Comparison of ENCODE assay signal across 8 mouse cellular contexts in the genomic region with DNA sequence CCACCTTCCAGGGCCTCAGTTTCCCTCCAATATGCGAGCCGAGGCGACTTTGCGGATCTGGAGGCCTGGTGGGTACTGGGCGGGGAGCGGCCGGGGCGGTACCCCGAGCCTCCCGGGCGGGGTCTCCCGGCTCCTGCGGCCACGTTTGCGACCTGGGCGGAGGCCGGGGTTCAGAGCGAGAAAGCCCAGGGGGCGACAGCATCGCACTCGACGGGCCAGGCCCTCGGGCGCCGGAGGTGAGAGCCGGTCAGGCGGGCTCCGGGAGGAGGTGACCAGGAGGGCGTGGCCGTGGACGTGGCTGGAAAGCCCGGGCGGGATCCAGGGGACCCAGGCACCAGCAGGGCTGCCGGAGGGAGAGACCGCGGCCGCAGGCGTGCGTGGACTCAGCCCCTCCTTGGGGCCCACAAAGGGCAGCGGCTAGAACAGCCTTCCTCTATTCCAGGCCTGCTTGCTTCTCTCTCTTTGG. TPM values are rescaled to one million over a fixed set of nuclear protein-coding genes. Genes with fewer than 3 reads are reported as not detected.
A peak's percentile ranks its signal among the peaks of the same experiment; 100 is the strongest.
DNase-seq lines count a peak whose midpoint lies in the region; ATAC-seq and TF ChIP-seq lines count a peak whose summit lies in the region.

No protein-coding gene starts in this region.

- intact Hi-C loops in left cerebral cortex, adult 2 months (cut with DNase I) = no loop called here
- intact Hi-C loops in left cerebral cortex, postnatal 36 days (cut with DNase I) = no loop called here
- intact Hi-C loops in gastrocnemius, adult 2 months (cut with DNase I) = loop anchor here (5.0 to 10.0 kb wide), 3 partner anchors 194 to 486 kb away; partner anchors contain the start of genes Mei1, Srebf2 and Tob2

- TF ChIP-seq CTCF in left cerebral cortex, adult 2 months (IDR thresholded peaks at IDR 0.05) = no peak
- no peak for TF ChIP-seq CTCF in gastrocnemius, adult 2 months (IDR thresholded peaks at IDR 0.05)

- no peak for DNase-seq in left cerebral cortex, adult 2 months (ENCODE audit: extremely low spot score in 1 of 2, low spot score in 2 of 2)
- DNase-seq in left cerebral cortex, postnatal 36 days (ENCODE audit: low spot score in 2 of 2) = no peak
- DNase-seq in gastrocnemius, adult 2 months = peak; percentile 81
- DNase-seq in hindbrain, embryonic 14.5 days (ENCODE audit: low spot score) = no peak
- peak; percentile 28 for DNase-seq in naive thymus-derived CD4-positive, alpha-beta T cell, adult 2 months (ENCODE audit: low read depth)
- DNase-seq in urinary bladder, adult 2 months (ENCODE audit: low spot score) = peak; percentile 61
- no peak for DNase-seq in right cerebral cortex, postnatal 4 days

- H3K27me3 ChIP-seq in hindbrain, embryonic 14.5 days (ENCODE audit: control insufficient read depth, insufficient read depth, low read length) = peaks cover 18% of the 10 kb centered on the region
- H3K27me3 ChIP-seq in liver, embryonic 12.5 days (replicated peaks) = no peaks in the 10 kb centered on the region

- H3K4me2 ChIP-seq in hindbrain, embryonic 14.5 days (replicated peaks) = peak overlapping the region; percentile 51
- peak overlapping the region; percentile 94 for H3K4me2 ChIP-seq in liver, embryonic 12.5 days

- ATAC-seq in hindbrain, embryonic 14.5 days (ENCODE audit: low FRiP score) = no peak
- peak; percentile 45 for ATAC-seq in liver, embryonic 12.5 days

- no peak overlapping the region for H3K27ac ChIP-seq in left cerebral cortex, adult 2 months
- H3K27ac ChIP-seq in gastrocnemius, adult 2 months = peak overlapping the region; percentile 86
- no peak overlapping the region for H3K27ac ChIP-seq in hindbrain, embryonic 14.5 days
- H3K27ac ChIP-seq in liver, embryonic 12.5 days = peak overlapping the region; percentile 100

- peaks cover 14% of the 10 kb centered on the region for H3K4me1 ChIP-seq in hindbrain, embryonic 14.5 days (replicated peaks; ENCODE audit: control insufficient read depth, insufficient read depth, low read length)
- H3K4me1 ChIP-seq in liver, embryonic 12.5 days = peaks cover 80% of the 10 kb centered on the region

- peak overlapping the region; percentile 50 for H3K9ac ChIP-seq in hindbrain, embryonic 14.5 days
- peak overlapping the region; percentile 96 for H3K9ac ChIP-seq in liver, embryonic 12.5 days

- H3K4me3 ChIP-seq in left cerebral cortex, adult 2 months = peak overlapping the region; percentile 30
- peak overlapping the region; percentile 74 for H3K4me3 ChIP-seq in gastrocnemius, adult 2 months
- peak overlapping the region; percentile 24 for H3K4me3 ChIP-seq in hindbrain, embryonic 14.5 days (replicated peaks; ENCODE audit: low read length)
- peak overlapping the region; percentile 78 for H3K4me3 ChIP-seq in liver, embryonic 12.5 days

- H3K36me3 ChIP-seq in hindbrain, embryonic 14.5 days (replicated peaks; ENCODE audit: control insufficient read depth, insufficient read depth) = no peaks in the 10 kb centered on the region; the same call in 1 of the 2 replicates
- H3K36me3 ChIP-seq in liver, embryonic 12.5 days = peaks cover 38% of the 10 kb centered on the region

- WGBS in hindbrain, embryonic 14.5 days = 5% methylated on average over 39 of the region's 40 CpGs
- WGBS in liver, embryonic 12.5 days (ENCODE audit: insufficient replicate concordance) = 0% methylated on average over 40 of the region's 40 CpGs

- no peaks in the 10 kb centered on the region for H3K9me3 ChIP-seq in hindbrain, embryonic 14.5 days (ENCODE audit: control insufficient read depth, low read length)
- no peaks in the 10 kb centered on the region for H3K9me3 ChIP-seq in liver, embryonic 12.5 days (replicated peaks)

RNA-seq across cellular contexts. Expression of gene Smdt1, which starts 2.3 kb away (rescaled TPM):
- total RNA-seq in left cerebral cortex, adult 2 months (2021) = 100 to 1,000 TPM; 137 to 141 TPM
- total RNA-seq in left cerebral cortex, postnatal 36 days (2021) = 100 to 1,000 TPM; 127 to 144 TPM
- total RNA-seq in gastrocnemius, adult 2 months (2021) = 100 to 1,000 TPM; 134 to 141 TPM
- 349 and 367 TPM in 2 replicates for polyA plus RNA-seq in hindbrain, embryonic 14.5 days (2014; fragmentation: Nextera tagmentation; extraction: Ambion mirVana)
- polyA plus RNA-seq in liver, embryonic 12.5 days (2016; fragmentation: Nextera tagmentation; extraction: Ambion mirVana) = 193 and 196 TPM in 2 replicates
- 180 and 204 TPM in 2 replicates for polyA plus RNA-seq in urinary bladder, adult 2 months (2012; rRNA removed)

RNA-seq across cellular contexts. Expression of gene Pheta2, which starts 2.3 kb away (rescaled TPM):
- total RNA-seq in left cerebral cortex, adult 2 months (2021) = under 1 TPM; 0.25 to 0.42 TPM
- 1 to 10 TPM in 1 of 2 experiments, under 1 TPM in 1; 0.57 to 1.4 TPM for total RNA-seq in left cerebral cortex, postnatal 36 days (2021)
- under 1 TPM; 0.26 to 0.61 TPM for total RNA-seq in gastrocnemius, adult 2 months (2021)
- polyA plus RNA-seq in hindbrain, embryonic 14.5 days (2014; fragmentation: Nextera tagmentation; extraction: Ambion mirVana) = 1.5 and 1.8 TPM in 2 replicates
- 39.1 and 42.8 TPM in 2 replicates for polyA plus RNA-seq in liver, embryonic 12.5 days (2016; fragmentation: Nextera tagmentation; extraction: Ambion mirVana)
- 3.9 and 4.8 TPM in 2 replicates for polyA plus RNA-seq in urinary bladder, adult 2 months (2012; rRNA removed)

RNA-seq across cellular contexts. Expression of gene Naga, which starts 2.3 kb away (rescaled TPM):
- 10 to 100 TPM; 33.5 to 35.2 TPM for total RNA-seq in left cerebral cortex, adult 2 months (2021)
- 10 to 100 TPM; 35.9 to 39.3 TPM for total RNA-seq in left cerebral cortex, postnatal 36 days (2021)
- total RNA-seq in gastrocnemius, adult 2 months (2021) = 10 to 100 TPM; 10.5 to 10.9 TPM
- polyA plus RNA-seq in hindbrain, embryonic 14.5 days (2014; fragmentation: Nextera tagmentation; extraction: Ambion mirVana) = 32.1 and 38.7 TPM in 2 replicates
- 36.5 and 40.8 TPM in 2 replicates for polyA plus RNA-seq in liver, embryonic 12.5 days (2016; fragmentation: Nextera tagmentation; extraction: Ambion mirVana)
- polyA plus RNA-seq in urinary bladder, adult 2 months (2012; rRNA removed) = 84.6 and 87.2 TPM in 2 replicates

RNA-seq across cellular contexts. Expression of gene Ndufa6, which starts 13.1 kb away (rescaled TPM):
- total RNA-seq in left cerebral cortex, adult 2 months (2021) = 100 to 1,000 TPM; 206 to 211 TPM
- total RNA-seq in left cerebral cortex, postnatal 36 days (2021) = 100 to 1,000 TPM; 198 to 199 TPM
- 100 to 1,000 TPM; 464 to 595 TPM for total RNA-seq in gastrocnemius, adult 2 months (2021)
- 383 and 445 TPM in 2 replicates for polyA plus RNA-seq in hindbrain, embryonic 14.5 days (2014; fragmentation: Nextera tagmentation; extraction: Ambion mirVana)
- 368 and 383 TPM in 2 replicates for polyA plus RNA-seq in liver, embryonic 12.5 days (2016; fragmentation: Nextera tagmentation; extraction: Ambion mirVana)
- 429 and 475 TPM in 2 replicates for polyA plus RNA-seq in urinary bladder, adult 2 months (2012; rRNA removed)

RNA-seq across cellular contexts. Expression of gene Cyp2d22, which starts 39.0 kb away (rescaled TPM):
- total RNA-seq in left cerebral cortex, adult 2 months (2021) = 10 to 100 TPM; 30.6 to 37.2 TPM
- total RNA-seq in left cerebral cortex, postnatal 36 days (2021) = 10 to 100 TPM; 27.6 to 32.4 TPM
- total RNA-seq in gastrocnemius, adult 2 months (2021) = 10 to 100 TPM; 13.1 to 16.4 TPM
- polyA plus RNA-seq in hindbrain, embryonic 14.5 days (2014; fragmentation: Nextera tagmentation; extraction: Ambion mirVana) = 2.3 and 2.5 TPM in 2 replicates
- polyA plus RNA-seq in liver, embryonic 12.5 days (2016; fragmentation: Nextera tagmentation; extraction: Ambion mirVana) = 8.0 and 8.1 TPM in 2 replicates
- polyA plus RNA-seq in urinary bladder, adult 2 months (2012; rRNA removed) = 52.5 and 56.2 TPM in 2 replicates

Comparison
In these comparisons a context has a peak if more than half of its experiments do, and no peak if none do; other contexts are left out.
1. DNase-seq: peak in gastrocnemius, adult 2 months (single experiment), naive thymus-derived CD4-positive, alpha-beta T cell, adult 2 months (single experiment) and urinary bladder, adult 2 months (single experiment); none in left cerebral cortex, adult 2 months (0 of 2), left cerebral cortex, postnatal 36 days (0 of 2), hindbrain, embryonic 14.5 days (single experiment) and right cerebral cortex, postnatal 4 days (single experiment).
2. H3K27ac ChIP-seq: peak in gastrocnemius, adult 2 months (single experiment) and liver, embryonic 12.5 days (single experiment); none in left cerebral cortex, adult 2 months (single experiment) and hindbrain, embryonic 14.5 days (single experiment).
3. H3K4me3 ChIP-seq: peak in every context shown above with its lines; median percentile 78 in liver, embryonic 12.5 days; 74 in gastrocnemius, adult 2 months; 30 in left cerebral cortex, adult 2 months; 24 in hindbrain, embryonic 14.5 days.